ENCODE assay signal across 20 mouse cellular contexts in genomic region chr2:70835641-70836305, GRCm38 (mm10). TPM values are rescaled to one million over a fixed set of nuclear protein-coding genes. Genes with fewer than 3 reads are reported as not detected.
DNase-seq lines count a peak whose midpoint lies in the region; ATAC-seq and TF ChIP-seq lines count a peak whose summit lies in the region.
"Had no signal": no experiment of that assay in that cellular context is flagged by ENCODE, and none has a peak within 500 bp of the region (broad histone marks: within the 10 kb centered on the region; RNA-seq: fewer than 3 reads in every experiment).

No protein-coding gene starts in this region.

- no peaks in the 10 kb centered on the region for H3K9me3 ChIP-seq in kidney, embryonic 16.5 days (ENCODE audit: low read length)
- H3K9me3 ChIP-seq in kidney, embryonic 14.5 days (ENCODE audit: control insufficient read depth, low read length), result no peaks in the 10 kb centered on the region
- H3K9me3 ChIP-seq: embryonic facial prominence, embryonic 15.5 days; G1E; hindbrain, embryonic 15.5 days; limb, embryonic 10.5 days had no signal

- H3K36me3 ChIP-seq in kidney, embryonic 16.5 days (ENCODE audit: insufficient read depth, low read length), result no peaks in the 10 kb centered on the region
- H3K36me3 ChIP-seq in small intestine, adult 2 months (ENCODE audit: control insufficient read depth, insufficient read depth, low read length), result no peaks in the 10 kb centered on the region
- H3K36me3 ChIP-seq in kidney, embryonic 14.5 days (ENCODE audit: control insufficient read depth, insufficient read depth, low read length), result no peaks in the 10 kb centered on the region
- H3K36me3 ChIP-seq: embryonic facial prominence, embryonic 15.5 days; G1E; hindbrain, embryonic 15.5 days; limb, embryonic 10.5 days had no signal

- DNase-seq in kidney, postnatal 10 days, result no peak
- peak; percentile 7 to 32 for DNase-seq in spleen, postnatal 36 days (ENCODE audit: low spot score in 2 of 2)
- DNase-seq in spleen, adult 18-20 months, result no peak
- peak; percentile 28 for DNase-seq in T-cell, adult 2 months (ENCODE audit: low spot score)
- no peak for DNase-seq in frontal cortex, adult 2 months (ENCODE audit: extremely low spot score in 1 of 2, low spot score in 1 of 2)
- DNase-seq: adrenal gland, adult 2 months; cerebellum, postnatal 10 days; gastrocnemius, postnatal 36 days; kidney, adult 2 months; lung, adult 2 months; lung, postnatal 36 days had no signal

- no peak overlapping the region for H3K4me3 ChIP-seq in kidney, embryonic 16.5 days (ENCODE audit: low read length)
- no peak overlapping the region for H3K4me3 ChIP-seq in small intestine, adult 2 months (ENCODE audit: low read depth, low read length)
- H3K4me3 ChIP-seq in kidney, embryonic 14.5 days (ENCODE audit: low read length), result no peak overlapping the region
- H3K4me3 ChIP-seq: embryonic facial prominence, embryonic 15.5 days; hindbrain, embryonic 15.5 days; limb, embryonic 10.5 days had no signal

- H3K27me3 ChIP-seq in kidney, embryonic 16.5 days (ENCODE audit: insufficient read depth, low read length), result no peaks in the 10 kb centered on the region
- H3K27me3 ChIP-seq in small intestine, adult 2 months (ENCODE audit: control insufficient read depth, insufficient read depth, low read length), result no peaks in the 10 kb centered on the region
- no peaks in the 10 kb centered on the region for H3K27me3 ChIP-seq in kidney, embryonic 14.5 days (ENCODE audit: control insufficient read depth, insufficient read depth, low read length)
- H3K27me3 ChIP-seq: embryonic facial prominence, embryonic 15.5 days; hindbrain, embryonic 15.5 days had no signal

- ATAC-seq in kidney, embryonic 16.5 days (ENCODE audit: low FRiP score, low TSS enrichment), result no peak
- ATAC-seq in kidney, embryonic 14.5 days (ENCODE audit: low FRiP score, low TSS enrichment), result no peak

- H3K9ac ChIP-seq in kidney, embryonic 16.5 days (replicated peaks; ENCODE audit: low read length), result no peak overlapping the region
- no peak overlapping the region for H3K9ac ChIP-seq in kidney, embryonic 14.5 days (ENCODE audit: low read depth, low read length)
- H3K9ac ChIP-seq: embryonic facial prominence, embryonic 15.5 days; hindbrain, embryonic 15.5 days had no signal

- H3K4me1 ChIP-seq in kidney, embryonic 16.5 days (ENCODE audit: insufficient read depth, low read length), result no peaks in the 10 kb centered on the region; the same call in 1 of the 2 replicates
- peaks cover 19% of the 10 kb centered on the region; the same call in 1 of the 2 replicates for H3K4me1 ChIP-seq in small intestine, adult 2 months (ENCODE audit: control insufficient read depth, insufficient read depth, insufficient read length, low read length)
- no peaks in the 10 kb centered on the region for H3K4me1 ChIP-seq in kidney, embryonic 14.5 days (ENCODE audit: control insufficient read depth, insufficient read depth, low read length)
- H3K4me1 ChIP-seq: embryonic facial prominence, embryonic 15.5 days; hindbrain, embryonic 15.5 days; limb, embryonic 10.5 days had no signal

- no peak for TF ChIP-seq POLR2A in small intestine, adult 2 months (IDR thresholded peaks at IDR 0.05; ENCODE audit: low read depth, low read length)

- no peak overlapping the region for H3K27ac ChIP-seq in kidney, embryonic 16.5 days (ENCODE audit: low read length)
- H3K27ac ChIP-seq in small intestine, adult 2 months (ENCODE audit: insufficient read depth, low read depth, low read length), result 0 out of 2 replicates have a peak overlapping the region, but pooled peaks have one; percentile 31
- no peak overlapping the region for H3K27ac ChIP-seq in kidney, embryonic 14.5 days (ENCODE audit: low read depth, low read length)
- H3K27ac ChIP-seq: embryonic facial prominence, embryonic 15.5 days; hindbrain, embryonic 15.5 days; limb, embryonic 10.5 days; stomach, postnatal 0 days had no signal

- TF ChIP-seq CTCF in small intestine, adult 2 months (IDR thresholded peaks at IDR 0.05; ENCODE audit: extremely low read depth, insufficient read length, insufficient replicate concordance, low read depth, low read length), result no peak

- 64% methylated on average over 9 of the region's 9 CpGs for WGBS in kidney, embryonic 16.5 days
- 39% methylated on average over 9 of the region's 9 CpGs for WGBS in small intestine, adult 2 months
- WGBS in kidney, embryonic 14.5 days, result 70% methylated on average over 9 of the region's 9 CpGs

- 0 out of 2 replicates have a peak overlapping the region, but pooled peaks have one; percentile 10 for H3K4me2 ChIP-seq in kidney, embryonic 16.5 days (replicated peaks; ENCODE audit: low read depth, low read length)
- H3K4me2 ChIP-seq in kidney, embryonic 14.5 days (replicated peaks; ENCODE audit: low read depth, low read length), result no peak overlapping the region
- H3K4me2 ChIP-seq: embryonic facial prominence, embryonic 15.5 days; hindbrain, embryonic 15.5 days; midbrain, embryonic 11.5 days had no signal

RNA-seq across cellular contexts. Expression of gene Tlk1, which starts 10.2 kb away (rescaled TPM):
- polyA plus RNA-seq in kidney, embryonic 16.5 days (2015; fragmentation: Nextera tagmentation; extraction: Ambion mirVana), result 25.0 and 28.6 TPM in 2 replicates
- 2.3 and 6.5 TPM in 2 replicates for polyA plus RNA-seq in small intestine, adult 2 months (2012; rRNA removed)
- polyA plus RNA-seq in frontal cortex, adult 2 months (2012; rRNA removed), result 44.9 and 47.1 TPM in 2 replicates
- polyA plus RNA-seq in kidney, embryonic 14.5 days (2014; fragmentation: Nextera tagmentation; extraction: Ambion mirVana), result 29.2 and 37.4 TPM in 2 replicates

Comparison
In these comparisons a context has a peak if more than half of its experiments do, and no peak if none do; other contexts are left out.
1. DNase-seq: peak in spleen, postnatal 36 days (2 of 2) and T-cell, adult 2 months (single experiment); none in kidney, postnatal 10 days (single experiment), spleen, adult 18-20 months (0 of 2) and frontal cortex, adult 2 months (0 of 2).